Comparison of ENCODE assay signal across 18 mouse cellular contexts in genomic region chr14:74831653-74832052, GRCm38 (mm10).
DNase-seq lines count a peak whose midpoint lies in the region; ATAC-seq and TF ChIP-seq lines count a peak whose summit lies in the region.
"Had no signal": no experiment of that assay in that cellular context is flagged by ENCODE, and none has a peak within 500 bp of the region (broad histone marks: within the 10 kb centered on the region; RNA-seq: fewer than 3 reads in every experiment).

No protein-coding gene starts in this region.

- no peak overlapping the region for H3K4me3 ChIP-seq in heart, embryonic 14.5 days (ENCODE audit: control insufficient read depth in 1 of 2, insufficient read depth in 1 of 2, low read depth in 1 of 2, low read length in 2 of 2)
- H3K4me3 ChIP-seq in heart, adult 2 months = no peak overlapping the region
- H3K4me3 ChIP-seq in kidney, postnatal 0 days (replicated peaks; ENCODE audit: low read depth, low read length) = no peak overlapping the region
- no peak overlapping the region for H3K4me3 ChIP-seq in embryonic facial prominence, embryonic 15.5 days (replicated peaks)
- H3K4me3 ChIP-seq in limb, embryonic 10.5 days = no peak overlapping the region
- H3K4me3 ChIP-seq: embryonic facial prominence, embryonic 12.5 days; liver, embryonic 12.5 days had no signal

- no peaks in the 10 kb centered on the region for H3K36me3 ChIP-seq in heart, embryonic 14.5 days (ENCODE audit: control insufficient read depth, insufficient read depth, low read length)
- no peaks in the 10 kb centered on the region for H3K36me3 ChIP-seq in heart, adult 2 months (ENCODE audit: control insufficient read depth, insufficient read depth, low read length)
- H3K36me3 ChIP-seq in kidney, postnatal 0 days (ENCODE audit: insufficient read depth, low read length) = no peaks in the 10 kb centered on the region
- no peaks in the 10 kb centered on the region for H3K36me3 ChIP-seq in embryonic facial prominence, embryonic 15.5 days
- H3K36me3 ChIP-seq in limb, embryonic 10.5 days = no peaks in the 10 kb centered on the region
- H3K36me3 ChIP-seq: embryonic facial prominence, embryonic 12.5 days; G1E; liver, embryonic 12.5 days had no signal

- H3K27ac ChIP-seq in heart, embryonic 14.5 days (replicated peaks in 1 of 2; ENCODE audit: control insufficient read depth in 1 of 2, insufficient read depth in 1 of 2, low read depth in 2 of 2, low read length in 2 of 2) = peak overlapping the region; percentile 24 to 59; a peak in 3 of 4 replicates
- no peak overlapping the region for H3K27ac ChIP-seq in heart, adult 2 months
- 0 out of 2 replicates have a peak overlapping the region, but pooled peaks have one; percentile 36 for H3K27ac ChIP-seq in kidney, postnatal 0 days
- H3K27ac ChIP-seq in embryonic facial prominence, embryonic 15.5 days (replicated peaks) = peak overlapping the region; percentile 52; the same call in 1 of the 2 replicates
- 0 out of 2 replicates have a peak overlapping the region, but pooled peaks have one; percentile 30 for H3K27ac ChIP-seq in limb, embryonic 10.5 days
- H3K27ac ChIP-seq: embryonic facial prominence, embryonic 12.5 days; liver, embryonic 12.5 days had no signal

- no peak overlapping the region for H3K9ac ChIP-seq in heart, embryonic 14.5 days (ENCODE audit: low read length)
- no peak overlapping the region for H3K9ac ChIP-seq in heart, adult 2 months (ENCODE audit: low read depth, low read length)
- no peak overlapping the region for H3K9ac ChIP-seq in kidney, postnatal 0 days (ENCODE audit: low read depth, low read length)
- no peak overlapping the region for H3K9ac ChIP-seq in embryonic facial prominence, embryonic 15.5 days
- H3K9ac ChIP-seq: embryonic facial prominence, embryonic 12.5 days; liver, embryonic 12.5 days had no signal

- TF ChIP-seq CTCF in heart, adult 2 months (IDR thresholded peaks at IDR 0.05) = no peak
- TF ChIP-seq CTCF in kidney, postnatal 0 days (IDR thresholded peaks at IDR 0.05; ENCODE audit: low read depth) = no peak

- H3K4me1 ChIP-seq in heart, embryonic 14.5 days (ENCODE audit: control insufficient read depth in 2 of 2, insufficient read depth in 2 of 2, low read length in 2 of 2) = peaks cover 17 to 33% of the 10 kb centered on the region in 2 experiments
- H3K4me1 ChIP-seq in heart, adult 2 months (ENCODE audit: control insufficient read depth, insufficient read depth, low read length) = peaks cover 9% of the 10 kb centered on the region
- peaks cover 4% of the 10 kb centered on the region; the same call in 1 of the 2 replicates for H3K4me1 ChIP-seq in kidney, postnatal 0 days (replicated peaks; ENCODE audit: insufficient read depth, low read length)
- H3K4me1 ChIP-seq in embryonic facial prominence, embryonic 15.5 days = no peaks in the 10 kb centered on the region; the same call in 1 of the 2 replicates
- H3K4me1 ChIP-seq in limb, embryonic 10.5 days = peaks cover 22% of the 10 kb centered on the region
- H3K4me1 ChIP-seq: embryonic facial prominence, embryonic 12.5 days had no signal

- no peak for DNase-seq in heart, adult 2 months
- no peak for DNase-seq in kidney, postnatal 0 days (ENCODE audit: low spot score)
- no peak for DNase-seq in kidney, adult 11 months
- no peak for DNase-seq in limb, embryonic 10.5 days (ENCODE audit: low spot score)
- DNase-seq in urinary bladder, postnatal 25 days (ENCODE audit: low spot score) = no peak
- DNase-seq: cerebellum, adult 11-12 months; gastrocnemius, postnatal 36 days; kidney, postnatal 25 days; lung, postnatal 36 days; retina, postnatal 1 day; spleen, adult 18-20 months had no signal

- intact Hi-C loops in heart, adult 2 months (cut with DNase I) = no loop called here

- TF ChIP-seq EP300 in heart, adult 2 months (IDR thresholded peaks at IDR 0.05; ENCODE audit: insufficient read depth, low read depth, low read length) = no peak

- no peak for ATAC-seq in heart, embryonic 14.5 days (ENCODE audit: insufficient number of reproducible peaks, insufficient read depth, low FRiP score, low read depth)
- ATAC-seq in kidney, postnatal 0 days (replicated peaks; ENCODE audit: low FRiP score, low read depth) = 0 out of 2 replicates have a peak, but pooled peaks have one; percentile 21
- ATAC-seq in embryonic facial prominence, embryonic 15.5 days (ENCODE audit: insufficient number of reproducible peaks, low FRiP score, low TSS enrichment, low read depth) = no peak; the same call in 1 of the 2 replicates
- ATAC-seq: inflammation-experienced regulatory T-cells, adult 6 months; liver, embryonic 12.5 days; midbrain, embryonic 16.5 days had no signal

- H3K27me3 ChIP-seq in heart, embryonic 14.5 days (ENCODE audit: control insufficient read depth, insufficient read depth, low read length) = no peaks in the 10 kb centered on the region
- H3K27me3 ChIP-seq in heart, adult 2 months (ENCODE audit: control insufficient read depth, insufficient read depth, low read length) = no peaks in the 10 kb centered on the region; the same call in 1 of the 2 replicates
- no peaks in the 10 kb centered on the region for H3K27me3 ChIP-seq in kidney, postnatal 0 days (ENCODE audit: insufficient read depth, low read length)
- H3K27me3 ChIP-seq in embryonic facial prominence, embryonic 15.5 days = no peaks in the 10 kb centered on the region
- no peaks in the 10 kb centered on the region for H3K27me3 ChIP-seq in limb, embryonic 10.5 days (ENCODE audit: low read depth, poor library complexity, severe bottlenecking)
- H3K27me3 ChIP-seq: embryonic facial prominence, embryonic 12.5 days; liver, embryonic 12.5 days had no signal

- peaks cover 4% of the 10 kb centered on the region for H3K79me2 ChIP-seq in heart, adult 2 months (replicated peaks; ENCODE audit: control insufficient read depth, insufficient read depth, low read length)

- 34% methylated on average over 5 of the region's 5 CpGs for WGBS in heart, embryonic 14.5 days
- 58% methylated on average over 5 of the region's 5 CpGs for WGBS in heart, adult 2 months
- 49% methylated on average over 5 of the region's 5 CpGs for WGBS in kidney, postnatal 0 days
- 73% methylated on average over 5 of the region's 5 CpGs for WGBS in embryonic facial prominence, embryonic 15.5 days
- WGBS in limb, embryonic 10.5 days = 54% methylated on average over 5 of the region's 5 CpGs

- H3K4me2 ChIP-seq in heart, embryonic 14.5 days (ENCODE audit: low read length) = no peak overlapping the region
- no peak overlapping the region for H3K4me2 ChIP-seq in kidney, postnatal 0 days (ENCODE audit: low read length)
- H3K4me2 ChIP-seq in embryonic facial prominence, embryonic 15.5 days (replicated peaks) = no peak overlapping the region
- H3K4me2 ChIP-seq: embryonic facial prominence, embryonic 12.5 days; liver, embryonic 12.5 days had no signal

- no peak for TF ChIP-seq POLR2A in heart, adult 2 months (IDR thresholded peaks at IDR 0.05; ENCODE audit: insufficient read depth, low read depth, low read length)

- no peaks in the 10 kb centered on the region for H3K9me3 ChIP-seq in heart, embryonic 14.5 days (ENCODE audit: control insufficient read depth, low read length)
- no peaks in the 10 kb centered on the region for H3K9me3 ChIP-seq in kidney, postnatal 0 days (replicated peaks; ENCODE audit: low read length)
- H3K9me3 ChIP-seq in embryonic facial prominence, embryonic 15.5 days (replicated peaks) = no peaks in the 10 kb centered on the region
- H3K9me3 ChIP-seq in limb, embryonic 10.5 days (replicated peaks) = no peaks in the 10 kb centered on the region
- H3K9me3 ChIP-seq: embryonic facial prominence, embryonic 12.5 days; G1E; liver, embryonic 12.5 days had no signal
